Mouse (Mus musculus) liver, embryonic 11.5 days (tissue): ENCODE measurements at regions not wholly inside any gene's neighbourhood (a gene's known extent, or its start where the extent isn't known, plus 50 kb on each side); places are given as distances from the start of the nearest gene placed in this dataset.

Experiments used
- ATAC-seq: fragments of 200-750 bp; cut with Nextera tagmentation; replicated peaks from 2 replicates; pipeline ENCODE4 v1.8.0; 2017; ENCODE audit warnings: moderate number of reproducible peaks, mild to moderate bottlenecking, moderate TSS enrichment, moderate library complexity; ENCODE audit not compliant: low FRiP score
- DNase-seq: peaks from one replicate; pipeline ENCODE4 v3.0.0-alpha.2; 2017; ENCODE audit warnings: low spot score
- H3K27ac ChIP-seq: fragments of 300-500 bp; sonication (generic); 2 replicates; pipeline ENCODE4 v1.5.1; 2014; ENCODE audit warnings: mild to moderate bottlenecking, low read depth, low read length, control low read depth
- H3K27me3 ChIP-seq: fragments of 300-500 bp; sonication (generic); replicated peaks from 2 replicates; pipeline ENCODE4 v1.6.1; 2014; ENCODE audit warnings: low read length, mixed read lengths; ENCODE audit not compliant: control insufficient read depth, insufficient read depth
- H3K36me3 ChIP-seq: fragments of 300-500 bp; sonication (generic); 2 replicates; pipeline ENCODE4 v1.6.1; 2014; ENCODE audit warnings: mild to moderate bottlenecking, low read length, moderate library complexity, mixed read lengths; ENCODE audit not compliant: control insufficient read depth, insufficient read depth
- H3K4me1 ChIP-seq: fragments of 300-500 bp; sonication (generic); replicated peaks from 2 replicates; pipeline ENCODE4 v1.6.1; 2014; ENCODE audit warnings: low read length, mixed read lengths; ENCODE audit not compliant: control insufficient read depth, insufficient read depth
- H3K4me2 ChIP-seq: fragments of 300-500 bp; sonication (generic); 2 replicates; pipeline ENCODE4 v1.6.1; 2014; ENCODE audit warnings: mild to moderate bottlenecking, control low read depth, moderate library complexity
- H3K4me3 ChIP-seq: fragments of 300-500 bp; sonication (generic); 2 replicates; pipeline ENCODE4 v1.5.1; 2014; ENCODE audit warnings: low read depth, low read length, control low read depth
- H3K9ac ChIP-seq: fragments of 300-500 bp; sonication (generic); 2 replicates; pipeline ENCODE4 v1.6.1; 2014; ENCODE audit warnings: low read depth, low read length, control low read depth
- H3K9me3 ChIP-seq: fragments of 300-500 bp; sonication (generic); 2 replicates; pipeline ENCODE4 v1.6.1; 2016; ENCODE audit warnings: low read length, inconsistent platforms, mixed read lengths; ENCODE audit not compliant: control insufficient read depth
- WGBS: fragments of 180-500 bp; shearing (Covaris S2); extraction: QIAGEN DNeasy Blood & Tissue Kit; methylation state at CpG from one replicate; pipeline ENCODE4 v1.1.7; 2014; 5-methylcytosine and 5-hydroxymethylcytosine counted together

GRCm38 (mm10) chr8:10923071-10924000 is 84.9 kb downstream of the Irs2 start:
- H3K36me3 ChIP-seq = no peaks in the 10 kb centered on the region
- H3K4me2 ChIP-seq = peak overlapping the region; percentile 58
- no peak overlapping the region for H3K4me3 ChIP-seq
- no peaks in the 10 kb centered on the region for H3K9me3 ChIP-seq
- peak overlapping the region; percentile 70 for H3K27ac ChIP-seq
- WGBS = 36% methylated on average over 19 of the region's 19 CpGs
- peaks cover 17% of the 10 kb centered on the region; the same call in 1 of the 2 replicates for H3K27me3 ChIP-seq
- ATAC-seq (no peak), DNase-seq (no peak)
- peaks cover 37% of the 10 kb centered on the region for H3K4me1 ChIP-seq
- no peak overlapping the region for H3K9ac ChIP-seq

DNA sequence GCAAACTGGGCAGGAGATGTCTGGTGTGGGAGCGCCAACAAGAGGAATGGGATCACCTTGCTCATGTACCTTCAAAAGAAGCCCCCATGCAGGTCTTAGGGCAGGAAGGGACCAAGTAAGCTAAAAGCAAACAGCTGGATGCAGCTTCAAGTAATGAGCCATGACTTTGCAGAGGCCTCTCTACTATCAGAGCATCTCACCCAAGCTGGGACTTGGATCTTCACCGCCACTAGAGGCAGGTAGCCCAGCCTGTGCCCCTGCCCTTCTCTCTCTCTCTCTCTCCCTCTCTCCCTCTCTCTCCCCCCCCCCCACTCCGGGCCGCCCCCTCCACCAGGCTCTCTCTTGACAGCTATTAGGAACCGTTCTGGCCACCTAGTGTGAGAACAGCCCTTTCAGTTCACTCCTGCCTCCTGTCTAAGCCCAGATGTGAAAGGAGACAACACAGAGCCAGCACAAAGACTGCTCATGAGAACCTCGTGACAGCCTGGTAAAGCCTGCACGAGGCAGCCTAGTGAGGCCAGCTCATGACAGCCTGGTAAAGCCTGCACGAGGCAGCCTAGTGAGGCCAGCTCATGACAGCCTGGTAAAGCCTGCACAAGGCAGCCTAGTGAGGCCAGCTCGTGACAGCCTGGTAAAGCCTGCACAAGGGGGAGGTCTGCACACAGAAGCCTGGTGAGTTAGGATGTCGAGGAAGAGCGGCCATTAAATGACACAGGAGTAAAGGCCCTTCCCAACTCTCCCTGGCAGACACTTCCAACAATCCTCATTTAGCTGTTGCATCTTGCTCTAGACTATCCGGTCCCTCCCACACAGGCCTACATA is 85.8 kb downstream of the Irs2 start:
- Histone ChIP-seq H3K4me3 (no peak overlapping the region), H3K4me1 (peaks cover 37% of the 10 kb centered on the region), H3K27ac (peak overlapping the region; percentile 57), H3K36me3 (no peaks in the 10 kb centered on the region), H3K9me3 (no peaks in the 10 kb centered on the region), H3K27me3 (peaks cover 15% of the 10 kb centered on the region; the same call in 1 of the 2 replicates), H3K4me2 (no peak overlapping the region), H3K9ac (no peak overlapping the region)
- 58% methylated on average over 12 of the region's 12 CpGs for WGBS
- no peak for ATAC-seq
- no peak for DNase-seq

- Histone ChIP-seq H3K9ac (no peak overlapping the region), H3K9me3 (no peaks in the 10 kb centered on the region), H3K4me1 (peaks cover 37% of the 10 kb centered on the region), H3K36me3 (no peaks in the 10 kb centered on the region), H3K4me3 (no peak overlapping the region), H3K27ac (peak overlapping the region; percentile 57; the same call in 1 of the 2 replicates), H3K4me2 (no peak overlapping the region), H3K27me3 (peaks cover 8% of the 10 kb centered on the region; the same call in 1 of the 2 replicates)
- DNase-seq = no peak
- WGBS = 69% methylated on average over 11 of the region's 11 CpGs
- no peak for ATAC-seq
Observed at GRCm38 (mm10) chr8:10921439-10922191, 86.6 kb downstream of the Irs2 start.

DNA sequence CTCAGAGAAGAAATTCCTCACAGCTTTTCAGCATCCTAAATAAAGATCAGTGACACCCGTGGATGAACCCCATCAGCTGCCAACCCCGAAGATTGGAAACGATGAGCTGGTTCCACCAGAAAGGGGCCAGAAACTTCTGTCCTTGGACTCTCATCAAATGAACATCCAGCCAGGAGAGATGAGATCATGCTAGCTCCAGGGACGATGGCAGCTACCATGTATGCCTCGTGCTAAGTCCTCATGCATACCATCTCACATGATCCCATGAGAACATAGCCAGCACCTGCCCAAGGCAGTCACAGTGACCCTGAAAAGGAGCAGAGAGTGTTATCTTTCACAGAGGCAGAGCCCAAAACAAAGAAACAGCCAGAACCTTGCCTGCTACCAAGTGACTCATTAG is 88.6 kb downstream of the Irs2 start:
- no peak overlapping the region for H3K4me2 ChIP-seq
- H3K36me3 ChIP-seq = no peaks in the 10 kb centered on the region
- no peak overlapping the region for H3K4me3 ChIP-seq
- 89% methylated on average over 5 of the region's 5 CpGs for WGBS
- DNase-seq = no peak
- H3K9me3 ChIP-seq = no peaks in the 10 kb centered on the region
- peaks cover 26% of the 10 kb centered on the region for H3K4me1 ChIP-seq
- H3K9ac ChIP-seq = no peak overlapping the region
- peaks cover 7% of the 10 kb centered on the region; the same call in 1 of the 2 replicates for H3K27me3 ChIP-seq
- ATAC-seq = no peak
- no peak overlapping the region for H3K27ac ChIP-seq

DNA sequence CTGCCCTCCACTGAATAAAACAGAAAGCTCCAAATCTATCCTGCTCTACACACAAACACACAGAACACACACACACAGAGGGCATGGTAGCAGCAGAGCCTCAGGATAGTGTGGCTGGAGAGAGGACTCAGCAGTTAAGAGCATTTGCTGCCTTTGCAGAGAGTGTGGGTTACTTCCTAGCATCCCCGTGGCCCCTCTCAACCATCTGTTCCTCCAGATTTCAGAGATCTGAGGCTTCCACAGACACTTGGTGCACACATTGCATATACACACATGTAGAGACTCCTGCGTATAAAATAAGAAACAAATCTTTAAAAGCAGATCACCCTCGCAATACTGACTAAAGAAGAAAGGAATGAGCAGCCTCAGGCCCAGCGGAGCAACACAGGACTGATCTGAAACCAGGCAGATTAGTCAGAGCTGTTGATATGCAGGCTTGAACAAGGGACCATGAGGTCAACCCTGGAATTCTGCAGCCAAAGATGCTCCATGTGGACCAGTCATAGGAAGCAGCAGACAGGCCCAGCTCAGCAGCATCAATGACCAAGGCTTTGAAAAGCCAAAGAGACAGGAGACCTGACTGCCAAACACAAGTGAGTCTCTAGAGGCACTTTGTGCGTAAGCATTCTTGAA is 89.7 kb downstream of the Irs2 start:
- H3K27ac ChIP-seq = no peak overlapping the region
- no peaks in the 10 kb centered on the region for H3K9me3 ChIP-seq
- WGBS = 75% methylated on average over 5 of the region's 5 CpGs
- peaks cover 5% of the 10 kb centered on the region; the same call in 1 of the 2 replicates for H3K27me3 ChIP-seq
- no peak overlapping the region for H3K4me3 ChIP-seq
- H3K36me3 ChIP-seq = no peaks in the 10 kb centered on the region
- DNase-seq (no peak), ATAC-seq (no peak)
- H3K4me1 ChIP-seq = peaks cover 17% of the 10 kb centered on the region
- no peak overlapping the region for H3K4me2 ChIP-seq
- no peak overlapping the region for H3K9ac ChIP-seq

DNA sequence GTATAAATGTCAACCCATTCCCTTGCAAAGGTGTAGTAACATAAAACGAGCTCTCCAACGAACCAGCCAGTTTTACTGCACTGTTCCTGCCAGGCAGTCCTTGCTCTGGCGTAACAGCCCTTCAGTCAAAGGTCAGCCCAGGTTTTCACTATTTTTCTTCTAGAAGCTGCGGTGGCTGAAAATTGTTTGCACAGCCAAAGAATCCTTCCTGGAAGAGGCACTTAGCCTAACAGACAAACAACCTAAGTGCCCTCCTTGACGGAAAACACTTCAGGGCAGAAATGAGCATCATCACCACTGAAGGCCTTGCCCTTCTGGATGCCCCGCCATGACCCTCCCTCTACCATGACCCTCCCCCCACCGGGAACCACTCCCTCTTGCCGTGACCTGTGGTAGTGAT is 93.6 kb downstream of the Irs2 start:
- DNase-seq (no peak), ATAC-seq (no peak)
- Histone ChIP-seq H3K9ac (no peak overlapping the region), H3K27ac (no peak overlapping the region), H3K9me3 (no peaks in the 10 kb centered on the region), H3K4me3 (no peak overlapping the region), H3K36me3 (no peaks in the 10 kb centered on the region), H3K4me1 (peaks cover 10% of the 10 kb centered on the region), H3K27me3 (peaks cover 15% of the 10 kb centered on the region), H3K4me2 (no peak overlapping the region)
- 63% methylated on average over 8 of the region's 8 CpGs for WGBS

GRCm38 (mm10) chr8:10912436-10912835 is 95.8 kb downstream of the Irs2 start:
- H3K4me2 ChIP-seq = no peak overlapping the region
- 57% methylated on average over 2 of the region's 2 CpGs for WGBS
- peaks cover 10% of the 10 kb centered on the region for H3K4me1 ChIP-seq
- peaks cover 11% of the 10 kb centered on the region for H3K27me3 ChIP-seq
- no peak overlapping the region for H3K27ac ChIP-seq
- no peak overlapping the region for H3K4me3 ChIP-seq
- no peaks in the 10 kb centered on the region for H3K9me3 ChIP-seq
- ATAC-seq (no peak), DNase-seq (no peak)
- no peak overlapping the region for H3K9ac ChIP-seq
- no peaks in the 10 kb centered on the region for H3K36me3 ChIP-seq

- H3K4me2 ChIP-seq = no peak overlapping the region
- H3K27me3 ChIP-seq = peaks cover 10% of the 10 kb centered on the region
- peaks cover 10% of the 10 kb centered on the region for H3K4me1 ChIP-seq
- WGBS = 71% methylated on average over 4 of the region's 4 CpGs
- no peak overlapping the region for H3K27ac ChIP-seq
- no peak for ATAC-seq
- H3K9ac ChIP-seq = no peak overlapping the region
- H3K36me3 ChIP-seq = no peaks in the 10 kb centered on the region
- no peak for DNase-seq
- no peak overlapping the region for H3K4me3 ChIP-seq
- H3K9me3 ChIP-seq = no peaks in the 10 kb centered on the region
Observed at GRCm38 (mm10) chr8:10911371-10911770, 96.9 kb downstream of the Irs2 start.
